Mouse (Mus musculus) olfactory bulb, adult 2 months (tissue): ENCODE data around the gene Cd247.

Experiments used
- CTCF ChIP-seq: fragments of 200-500 bp; IDR thresholded peaks from 2 replicates; pipeline ENCODE4 v1.5.1; 2012; ENCODE audit warnings: low read depth, mild to moderate bottlenecking, low read length, moderate library complexity; ENCODE audit not compliant: insufficient read depth
- POLR2A ChIP-seq: fragments of 200-500 bp; IDR thresholded peaks from 2 replicates; pipeline ENCODE4 v1.6.1; 2012; ENCODE audit warnings: mild to moderate bottlenecking, low read depth, low read length, moderate library complexity; ENCODE audit not compliant: insufficient read depth

GRCm38 (mm10) chr1:165764571-165764970 is 23.9 kb upstream of the Cd247 start:
- TF ChIP-seq CTCF (no peak), POLR2A (no peak)
